Mouse (Mus musculus) spleen, adult 2 months (tissue): ENCODE data around the gene Chrnb2. TPM values are rescaled to one million over a fixed set of nuclear protein-coding genes. Genes with fewer than 3 reads are reported as not detected.

Experiments used
- DNase-seq, 2 experiments: peaks; one replicate each; pipeline versions ENCODE4 v3.0.0 to v3.0.0-alpha.2; 2012 to 2021; ENCODE audit warnings: low spot score in 2 of 2, low read depth in 1 of 2
- H3K27ac ChIP-seq: fragments of 200-500 bp; 2 replicates; pipeline ENCODE4 v1.5.1; 2012; ENCODE audit warnings: low read length, inconsistent platforms; ENCODE audit not compliant: insufficient read depth
- H3K27me3 ChIP-seq: fragments of 200-500 bp; 2 replicates; pipeline ENCODE4 v1.6.1; 2012; ENCODE audit warnings: mild to moderate bottlenecking, moderate library complexity, low read length, inconsistent platforms; ENCODE audit not compliant: control insufficient read depth, insufficient read depth
- H3K36me3 ChIP-seq: fragments of 200-500 bp; 2 replicates; pipeline ENCODE4 v1.6.1; 2012; ENCODE audit warnings: mild to moderate bottlenecking, low read length, inconsistent platforms; ENCODE audit not compliant: control insufficient read depth, insufficient read depth
- H3K4me1 ChIP-seq: fragments of 200-500 bp; 2 replicates; pipeline ENCODE4 v1.6.1; 2011; ENCODE audit warnings: inconsistent platforms; ENCODE audit not compliant: control insufficient read depth, insufficient read depth, insufficient read length
- H3K4me3 ChIP-seq: fragments of 200-500 bp; 2 replicates; pipeline ENCODE4 v1.5.1; 2011; ENCODE audit warnings: mild to moderate bottlenecking, inconsistent platforms; ENCODE audit not compliant: insufficient read depth, insufficient read length; ENCODE audit errors: extremely low read depth
- CTCF ChIP-seq: fragments of 200-500 bp; IDR thresholded peaks from 2 replicates; pipeline ENCODE4 v1.5.1; 2011; ENCODE audit warnings: mild to moderate bottlenecking, inconsistent platforms; ENCODE audit not compliant: insufficient read depth, insufficient read length, insufficient replicate concordance; ENCODE audit errors: extremely low read depth
- POLR2A ChIP-seq: fragments of 200-500 bp; IDR thresholded peaks from 2 replicates; pipeline ENCODE4 v1.6.1; 2011; ENCODE audit warnings: low read depth, low read length, inconsistent platforms
- WGBS: fragments of 180-500 bp; shearing (Covaris S2); methylation state at CpG from one replicate; pipeline ENCODE4 v1.1.7; 2018; 5-methylcytosine and 5-hydroxymethylcytosine counted together
- polyA plus RNA-seq: library from polyadenylated mRNA; depleted of rRNA; stranded (reverse); fragments of >200 nt; gene quantifications from 2 replicates; pipeline ENCODE4 v1.2.3, GENCODE M21; 2012

Chrnb2 gene
- polyA plus RNA-seq, 1 experiment = 1.4 TPM

DNA sequence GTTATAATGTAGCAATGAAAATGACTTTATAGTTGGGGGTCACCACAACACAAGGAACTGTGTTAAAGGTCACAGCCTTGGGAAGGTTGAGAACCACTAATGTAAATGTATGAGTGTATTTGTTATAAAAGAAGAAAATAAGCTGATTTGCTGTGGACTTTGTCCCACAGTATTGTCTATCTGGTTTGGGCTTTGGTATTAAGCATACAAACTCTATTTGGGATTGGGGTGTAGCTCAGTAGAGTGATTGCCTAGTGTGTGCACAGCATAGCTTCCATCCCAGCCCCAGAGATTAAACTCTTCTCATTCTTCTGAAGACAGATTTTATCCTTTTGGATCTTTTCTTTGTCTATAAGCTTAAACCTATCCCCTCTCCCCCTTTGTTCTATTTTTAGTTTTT is 42.4 kb downstream of the Chrnb2 start:
- Histone ChIP-seq H3K4me3 (no peak overlapping the region), H3K27me3 (no peaks in the 10 kb centered on the region), H3K4me1 (no peaks in the 10 kb centered on the region), H3K27ac (no peak overlapping the region), H3K36me3 (no peaks in the 10 kb centered on the region)
- no peak for DNase-seq
- no peak for TF ChIP-seq CTCF
- no peak for TF ChIP-seq POLR2A

DNA sequence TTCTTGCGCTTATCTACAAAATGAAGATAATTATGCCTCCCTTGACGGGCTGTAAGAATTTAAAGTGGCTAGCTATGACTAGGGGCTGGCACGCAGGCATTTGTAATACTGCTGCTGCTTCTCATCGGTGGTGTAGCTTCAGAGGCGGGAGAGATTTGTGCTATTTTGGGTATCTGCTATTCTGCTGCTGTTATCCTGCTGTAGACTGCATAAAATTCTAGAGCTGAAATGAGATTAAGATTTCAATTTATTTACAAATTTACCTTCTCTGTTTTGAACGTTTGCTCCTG is 48.5 kb downstream of the Chrnb2 start:
- Histone ChIP-seq H3K4me3 (no peak overlapping the region), H3K27me3 (peaks cover 5% of the 10 kb centered on the region; the same call in 1 of the 2 replicates), H3K36me3 (no peaks in the 10 kb centered on the region), H3K27ac (no peak overlapping the region), H3K4me1 (peaks cover 7% of the 10 kb centered on the region)
- no peak for TF ChIP-seq CTCF
- no peak for TF ChIP-seq POLR2A
- WGBS = 71% methylated on average over 6 of the region's 6 CpGs
- DNase-seq = no peak

DNA sequence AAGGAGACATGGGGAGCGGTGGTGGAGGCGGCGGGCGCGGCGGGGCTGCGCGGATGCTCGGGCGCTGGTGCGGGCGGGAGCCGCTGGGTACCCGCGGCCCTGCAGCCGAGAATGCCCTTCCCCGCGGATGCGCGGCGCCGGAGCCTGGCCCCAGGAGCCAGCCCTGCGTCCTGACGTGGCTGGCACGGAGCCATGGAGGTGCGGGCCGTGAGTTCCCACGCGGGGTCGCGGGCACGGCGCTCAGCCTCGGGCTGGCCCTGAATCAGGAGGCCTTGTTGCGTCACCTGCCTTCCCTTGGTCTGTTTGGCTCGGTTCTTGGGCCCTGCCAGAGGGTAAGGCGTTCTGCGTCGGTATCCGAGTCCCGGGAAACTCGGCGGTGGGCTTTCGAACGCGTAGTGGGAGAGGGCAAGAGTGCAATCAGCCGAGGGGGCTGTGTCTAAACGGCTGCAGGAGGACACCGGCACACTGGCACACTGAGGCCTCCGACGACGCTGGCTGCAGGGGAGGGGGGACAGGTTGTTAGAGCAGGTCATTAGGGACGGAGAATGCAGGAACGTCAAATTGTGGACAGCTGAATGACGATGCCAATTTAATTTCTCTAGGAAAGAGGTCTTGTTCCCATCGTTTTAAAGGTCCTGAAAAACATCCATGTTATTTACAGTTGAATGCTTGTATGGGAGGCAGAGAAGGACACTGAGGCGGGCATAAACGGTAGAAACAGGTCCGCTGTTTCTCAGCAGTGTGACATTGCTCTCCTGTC is 49.0 kb downstream of the Chrnb2 start:
- H3K4me1 ChIP-seq = peaks cover 7% of the 10 kb centered on the region
- H3K27me3 ChIP-seq = peaks cover 5% of the 10 kb centered on the region; the same call in 1 of the 2 replicates
- TF ChIP-seq POLR2A (no peak), CTCF (no peak)
- H3K27ac ChIP-seq = no peak overlapping the region
- DNase-seq = no peak
- no peaks in the 10 kb centered on the region for H3K36me3 ChIP-seq
- 6% methylated on average over 59 of the region's 59 CpGs for WGBS
- H3K4me3 ChIP-seq = peak overlapping the region; percentile 71

DNA sequence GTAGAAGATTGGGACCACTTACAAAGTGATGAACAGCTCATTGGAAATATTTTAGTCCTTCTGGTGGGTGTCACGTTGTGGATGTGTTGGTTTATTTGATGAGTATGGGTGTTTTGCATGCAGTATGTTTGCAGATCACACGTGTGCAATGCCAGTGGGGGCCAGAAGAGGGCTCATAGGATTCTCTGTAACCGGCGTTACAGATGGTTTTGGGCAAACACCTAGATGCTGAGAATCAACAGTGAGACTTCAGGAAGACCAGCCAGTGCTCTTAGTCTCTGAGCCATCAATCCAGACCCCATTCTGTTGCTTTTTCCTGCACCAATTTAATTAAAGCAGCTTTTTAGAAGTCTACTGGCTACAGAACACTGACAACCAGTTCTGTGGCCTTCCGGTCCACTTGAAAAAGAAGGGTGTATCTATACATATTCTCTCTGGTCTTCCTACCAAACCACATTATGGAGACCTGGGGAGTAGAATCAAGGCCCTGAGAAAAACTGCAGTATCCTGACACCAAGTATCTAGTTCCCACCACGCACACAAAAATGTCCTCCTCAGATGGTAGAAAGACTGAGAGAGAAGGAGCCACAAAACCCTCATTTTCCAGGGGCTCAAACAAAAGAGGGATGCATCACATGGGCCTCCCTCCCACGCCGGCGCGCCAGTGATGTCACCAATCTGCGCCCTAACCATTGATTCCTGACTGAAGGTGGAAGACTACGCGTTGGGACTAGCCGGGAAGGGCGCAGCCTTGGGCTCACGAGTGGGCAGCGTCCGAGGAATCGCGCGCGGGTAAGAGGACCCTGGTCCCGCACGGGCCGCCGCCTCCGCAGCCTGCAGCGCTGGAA is 49.8 kb downstream of the Chrnb2 start, which contains the start of gene Adar:
Gene Adar (plus strand): TSS at position 664 of the 848 bp plus-strand sequence.
- Histone ChIP-seq H3K27ac (no peak within 1 kb of the TSS; the same call in 1 of the 2 replicates), H3K36me3 (no peaks in the 10 kb centered on the region), H3K27me3 (peaks cover 5% of the 10 kb centered on the region; the same call in 1 of the 2 replicates), H3K4me1 (peaks cover 7% of the 10 kb centered on the region), H3K4me3 (peak within 1 kb of the TSS; percentile 71)
- peak; percentile 49; the same call in 1 of the 2 replicates for TF ChIP-seq CTCF
- TF ChIP-seq POLR2A = no peak; the same call in 1 of the 2 replicates
- WGBS = 4% methylated on average over 28 of the region's 28 CpGs
- DNase-seq = peak; percentile 56 to 61

DNA sequence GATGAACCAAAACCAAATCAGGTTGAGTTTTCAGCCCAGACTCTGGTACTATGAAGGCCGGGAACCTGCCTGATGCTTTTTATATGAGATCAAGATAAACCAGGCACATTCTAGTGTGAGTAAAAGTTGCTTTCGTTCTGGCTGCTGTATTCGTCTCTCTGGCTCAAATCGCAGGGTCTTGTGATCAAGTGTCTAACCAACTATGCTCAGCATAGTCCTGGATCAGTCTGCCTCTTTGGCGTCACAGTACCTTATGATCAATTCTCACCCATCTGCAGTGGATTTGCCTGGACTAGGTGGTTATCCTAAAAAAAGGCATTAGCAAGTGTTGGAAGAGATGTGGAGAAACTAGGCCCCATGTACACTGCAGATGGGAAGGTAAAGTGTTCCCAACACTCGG is 60.4 kb downstream of the Chrnb2 start:
- no peak for TF ChIP-seq CTCF
- TF ChIP-seq POLR2A = no peak
- Histone ChIP-seq H3K4me1 (no peaks in the 10 kb centered on the region), H3K36me3 (no peaks in the 10 kb centered on the region), H3K4me3 (no peak overlapping the region), H3K27me3 (no peaks in the 10 kb centered on the region), H3K27ac (no peak overlapping the region)
- no peak for DNase-seq
- 85% methylated on average over 6 of the region's 6 CpGs for WGBS

DNA sequence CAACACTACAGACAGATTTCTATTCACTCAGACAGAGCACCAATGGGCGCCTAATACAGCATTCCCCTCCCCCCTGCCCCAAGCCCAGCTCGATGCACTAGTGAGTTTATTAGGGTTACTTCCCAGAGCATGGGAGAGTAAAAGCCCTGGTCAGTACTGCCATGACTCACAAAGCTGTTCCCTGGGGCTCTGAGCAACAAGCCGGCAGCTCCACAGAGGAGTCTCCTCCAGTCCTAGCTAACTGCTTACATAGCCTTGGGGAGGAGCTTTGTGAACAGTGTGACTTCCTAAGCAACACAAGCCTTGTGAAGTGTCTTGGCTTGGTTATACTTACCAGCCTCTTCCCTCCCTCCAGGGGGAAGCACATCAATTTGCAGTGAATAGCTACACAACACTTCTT is 60.8 kb downstream of the Chrnb2 start:
- no peak for DNase-seq
- Histone ChIP-seq H3K4me3 (no peak overlapping the region), H3K27me3 (no peaks in the 10 kb centered on the region), H3K36me3 (no peaks in the 10 kb centered on the region), H3K27ac (no peak overlapping the region), H3K4me1 (no peaks in the 10 kb centered on the region)
- TF ChIP-seq POLR2A (no peak), CTCF (no peak)
- 53% methylated on average over 3 of the region's 3 CpGs for WGBS
